Mouse (Mus musculus) CD4-positive helper T cell, adult 2 months (primary cell): ENCODE data around the gene Nt5c1a.
"Not testable (repeated sequence)": the region's sequence is repeated elsewhere in the genome, so short reads cannot be mapped to it uniquely, and the experiment has no call there.

Source experiments
- DNase-seq: peaks from one replicate; pipeline ENCODE4 v3.0.0-alpha.2; 2012; ENCODE audit warnings: low read depth, missing footprints, low spot score

Gene Nt5c1a

DNA sequence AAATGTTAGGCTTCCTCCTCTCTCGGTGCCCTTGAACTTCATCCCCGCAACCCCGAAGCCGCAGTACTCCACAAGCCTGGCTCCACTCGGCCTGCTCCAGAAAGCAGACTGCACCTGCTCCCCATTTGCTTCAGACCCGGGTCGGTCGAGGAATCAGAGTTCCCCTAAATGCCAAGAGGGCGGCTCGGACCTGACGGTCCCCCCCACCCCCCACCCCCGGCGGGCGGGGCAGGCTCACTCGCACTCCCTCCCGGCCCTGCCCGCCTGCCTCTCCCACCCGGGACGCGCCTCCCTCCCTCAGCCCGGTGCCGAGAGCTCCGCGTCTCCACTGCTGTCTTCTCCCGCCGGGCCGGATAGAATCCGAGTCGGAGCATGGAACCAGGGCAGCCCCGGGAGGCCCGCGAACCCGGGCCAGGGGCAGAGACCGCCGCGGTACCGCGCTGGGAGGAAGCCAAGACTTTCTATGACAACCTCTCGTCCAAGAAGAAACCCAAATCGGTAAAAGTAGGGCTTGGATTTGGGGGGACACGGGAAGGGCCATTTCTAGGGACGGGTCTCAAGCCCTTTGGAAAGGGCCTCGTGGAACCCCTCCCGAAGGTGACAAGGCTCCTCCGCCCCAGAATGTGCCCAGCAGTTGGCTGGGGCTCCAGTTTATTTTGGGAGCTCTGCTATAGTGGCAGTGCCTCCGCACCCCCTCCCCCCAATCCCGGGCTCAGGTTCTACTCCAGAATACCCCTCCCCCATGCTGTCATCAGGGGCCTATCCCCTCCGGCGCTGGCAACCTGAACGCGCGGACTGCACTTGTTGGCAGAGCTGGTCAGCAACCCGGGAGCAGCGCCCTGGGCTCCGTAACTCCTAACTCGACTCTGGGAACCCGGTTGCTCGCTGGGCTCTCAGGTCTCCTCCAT lies at the start of gene Nt5c1a:
Gene Nt5c1a, plus strand, starts transcription at position 319 of the 908 bp plus-strand sequence.
- DNase-seq: no peak

DNA sequence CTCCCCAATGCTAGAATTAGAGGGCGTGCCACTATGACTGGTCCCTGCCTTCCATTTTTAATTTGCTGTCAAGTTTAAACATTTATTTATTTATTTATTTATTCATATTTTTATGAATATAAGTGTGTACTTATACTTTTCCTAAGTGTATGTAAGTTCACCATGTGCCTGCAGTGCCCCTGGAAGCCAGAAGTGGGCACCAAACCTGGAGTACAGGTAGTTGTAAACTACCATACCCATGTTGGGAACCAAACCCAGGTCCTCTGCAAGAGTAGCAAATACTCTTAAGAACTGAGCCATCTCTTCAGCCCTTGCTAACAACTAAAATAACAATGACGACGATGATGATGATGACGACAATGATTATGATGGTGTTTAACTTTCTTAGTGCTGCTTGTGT lies 49.3 kb upstream of the Nt5c1a start:
- no peak for DNase-seq

DNA sequence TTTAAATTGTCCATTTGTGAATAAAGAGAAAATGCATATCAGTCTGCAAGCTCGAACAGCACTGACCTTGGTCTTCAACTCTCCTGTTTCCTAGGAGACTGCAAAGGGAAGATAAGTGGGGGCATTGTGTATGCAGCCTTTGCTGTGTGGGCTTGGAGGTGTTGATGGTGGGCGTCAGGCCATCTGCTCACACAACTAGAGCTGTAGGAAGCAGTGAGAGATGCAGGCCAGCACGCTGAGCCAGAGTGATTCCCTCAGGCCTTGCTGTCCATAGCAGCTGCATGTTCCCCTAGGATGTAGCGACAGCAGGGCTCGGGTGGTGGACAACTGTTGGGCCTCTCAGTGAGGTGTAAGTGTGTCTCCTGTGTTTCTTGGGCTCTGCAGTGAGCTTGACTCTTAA lies 48.3 kb upstream of the Nt5c1a start:
- DNase-seq: no peak

DNA sequence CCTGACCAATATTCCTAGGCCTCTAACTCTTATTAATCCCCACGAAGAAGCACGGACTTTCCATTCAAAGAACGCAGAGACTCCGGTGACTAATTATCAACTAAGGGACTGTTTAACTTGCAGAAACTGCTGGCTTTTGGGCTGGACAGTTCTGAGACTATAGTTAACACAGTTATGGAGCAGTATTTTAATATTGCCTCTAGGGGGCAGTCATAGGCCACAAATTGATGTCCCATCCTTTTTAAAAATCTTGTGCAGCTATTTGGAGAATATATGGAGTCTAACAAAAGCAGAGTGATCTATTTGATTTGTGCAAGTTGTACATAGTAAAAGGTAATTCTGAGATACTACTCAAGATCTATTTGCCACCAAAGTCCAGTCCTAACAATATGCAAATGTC lies 46.3 kb upstream of the Nt5c1a start:
- DNase-seq: peak; percentile 13

DNA sequence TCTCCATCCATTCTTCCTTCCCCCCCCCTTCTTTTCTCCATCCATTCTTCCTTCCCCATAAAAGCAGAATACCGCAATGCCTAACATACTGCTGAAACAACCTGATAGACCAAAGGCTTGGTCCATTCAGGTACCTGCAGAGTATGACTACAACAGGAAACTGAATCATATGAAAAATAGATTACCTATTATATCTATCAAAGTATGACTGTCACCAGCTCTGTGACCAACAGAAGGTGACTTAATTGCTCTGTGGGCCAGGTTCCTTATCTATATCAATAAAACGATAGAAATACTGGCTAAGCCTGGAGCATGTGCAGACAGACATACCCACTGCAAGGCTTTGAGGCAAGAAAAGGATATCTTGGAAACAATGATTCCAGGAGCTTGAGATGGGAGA lies 45.9 kb upstream of the Nt5c1a start:
- DNase-seq: no peak

DNA sequence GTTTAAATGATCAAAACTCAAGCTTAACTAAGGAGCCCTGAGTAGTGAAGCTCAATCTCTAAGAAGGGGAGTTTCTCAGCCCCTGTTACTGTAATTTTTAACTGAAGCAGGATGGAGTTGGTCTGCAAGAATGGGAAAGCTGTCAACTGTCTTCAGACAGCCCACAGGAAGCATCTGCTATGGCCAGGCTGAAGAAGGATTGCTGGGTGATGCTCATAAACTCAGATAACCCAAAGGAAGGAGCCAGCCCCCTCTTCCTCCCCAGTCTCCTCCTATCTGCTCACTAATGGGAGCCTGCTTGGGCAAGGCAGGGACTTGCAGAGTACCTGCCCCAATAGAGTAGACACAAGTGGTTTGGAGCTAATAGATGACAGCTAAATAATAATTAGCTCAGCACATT lies 45.5 kb upstream of the Nt5c1a start:
- DNase-seq: no peak

DNA sequence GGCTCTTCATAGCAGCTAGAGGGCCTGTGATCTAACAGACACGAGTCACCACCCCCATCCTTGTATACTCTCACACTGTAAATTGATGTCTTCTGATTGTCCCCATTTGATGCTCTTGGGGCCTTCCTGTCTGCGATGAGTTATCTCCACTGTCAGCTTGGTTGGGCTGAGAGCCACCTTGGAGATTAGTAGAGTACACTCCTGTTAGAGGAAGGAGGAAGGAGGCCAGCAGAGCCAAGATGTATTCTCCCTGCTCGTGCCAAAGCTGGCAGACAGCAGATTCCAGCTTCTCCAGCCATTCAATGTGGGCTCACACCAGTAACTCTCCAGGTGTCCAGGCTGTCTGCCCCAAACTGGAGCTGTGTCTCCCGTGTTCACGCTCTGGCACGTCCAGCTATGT lies 40.7 kb upstream of the Nt5c1a start:
- no peak for DNase-seq

DNA sequence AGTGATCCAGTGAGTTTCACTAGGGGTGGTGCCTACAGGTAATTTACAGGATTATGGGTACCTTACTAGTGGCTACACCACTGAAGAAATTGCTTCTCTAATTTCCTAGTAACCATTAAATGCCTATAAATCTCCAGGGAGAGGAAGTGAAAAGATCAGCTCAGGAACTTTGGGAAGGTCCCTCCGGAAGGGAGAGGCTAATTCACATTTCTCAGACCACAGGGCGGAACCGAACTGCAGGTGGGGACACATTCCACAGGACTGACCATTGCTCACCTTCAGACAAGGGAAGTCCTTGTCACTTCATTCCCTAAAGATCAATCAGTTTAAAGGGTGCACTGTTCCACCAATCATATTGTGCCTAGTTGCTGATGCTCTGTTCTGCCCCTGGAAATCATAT lies 40.1 kb upstream of the Nt5c1a start:
- not testable (repeated sequence) for DNase-seq

DNA sequence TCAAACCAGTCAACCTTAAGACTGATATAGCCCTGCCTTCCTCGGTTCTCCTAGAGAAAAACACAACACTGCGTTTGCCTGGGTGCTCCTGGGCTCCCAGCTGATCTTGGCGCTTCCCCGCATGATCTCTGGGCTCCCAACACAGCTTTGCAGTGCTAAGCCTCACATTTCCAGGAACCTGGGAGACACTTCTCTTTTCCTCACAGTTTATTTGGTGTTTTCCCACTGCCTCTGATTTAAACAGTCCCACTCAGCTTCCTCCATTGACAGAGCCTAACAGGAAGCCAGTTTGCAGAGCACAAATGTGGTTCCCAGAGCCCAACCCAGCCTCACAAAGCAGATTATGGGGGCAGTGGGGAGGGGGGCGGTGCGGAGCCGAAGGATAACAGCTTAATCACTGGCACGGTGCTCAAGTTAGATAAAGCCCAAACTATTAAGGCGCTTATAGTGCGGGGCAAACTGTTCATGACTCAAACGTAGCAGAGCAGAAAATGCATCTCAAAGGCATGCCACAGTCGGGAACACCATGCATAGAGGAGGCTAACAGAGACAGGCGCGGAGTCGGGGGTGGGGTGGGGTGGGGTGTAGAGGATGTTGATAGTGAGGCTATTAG lies 38.9 kb upstream of the Nt5c1a start:
- DNase-seq: no peak

DNA sequence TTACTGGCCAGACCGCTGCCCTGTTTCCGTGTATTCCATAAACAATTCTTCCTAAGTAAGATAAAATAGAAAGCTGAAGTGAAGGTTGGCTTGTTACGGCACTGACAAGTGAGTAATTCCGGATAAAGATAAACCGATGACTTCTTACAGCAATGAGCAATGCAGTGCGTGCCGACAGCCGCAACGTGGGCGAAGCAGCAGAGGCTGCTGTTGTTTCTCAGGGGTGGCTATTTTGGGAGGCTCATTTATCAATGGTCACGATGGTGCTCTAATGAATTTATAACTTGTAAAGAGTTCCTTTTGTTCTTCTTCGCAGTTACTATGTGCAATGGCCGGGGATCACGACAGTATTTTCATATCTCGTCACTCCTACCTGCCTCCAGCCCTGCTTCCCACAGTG lies 37.1 kb upstream of the Nt5c1a start:
- DNase-seq: no peak

DNA sequence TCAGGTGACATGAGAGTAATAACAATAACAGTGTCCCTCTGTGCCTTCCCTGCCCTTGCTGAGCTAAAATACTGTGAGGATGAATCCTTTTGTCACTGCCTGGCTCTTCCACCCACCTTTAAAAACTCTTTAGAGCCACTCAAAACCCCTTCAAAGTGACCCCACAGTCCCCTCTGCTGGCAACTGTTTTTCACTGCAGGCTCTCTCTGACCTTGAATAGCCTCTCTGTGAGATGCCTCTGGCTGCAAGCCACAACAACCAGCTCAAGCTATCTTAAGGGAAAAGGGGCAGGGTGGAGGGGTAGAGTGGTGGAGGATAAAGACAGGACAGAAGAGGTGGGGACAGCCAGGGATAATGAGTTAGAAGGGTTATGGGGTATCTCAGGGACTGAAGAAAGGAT lies 29.5 kb upstream of the Nt5c1a start:
- DNase-seq: no peak

DNA sequence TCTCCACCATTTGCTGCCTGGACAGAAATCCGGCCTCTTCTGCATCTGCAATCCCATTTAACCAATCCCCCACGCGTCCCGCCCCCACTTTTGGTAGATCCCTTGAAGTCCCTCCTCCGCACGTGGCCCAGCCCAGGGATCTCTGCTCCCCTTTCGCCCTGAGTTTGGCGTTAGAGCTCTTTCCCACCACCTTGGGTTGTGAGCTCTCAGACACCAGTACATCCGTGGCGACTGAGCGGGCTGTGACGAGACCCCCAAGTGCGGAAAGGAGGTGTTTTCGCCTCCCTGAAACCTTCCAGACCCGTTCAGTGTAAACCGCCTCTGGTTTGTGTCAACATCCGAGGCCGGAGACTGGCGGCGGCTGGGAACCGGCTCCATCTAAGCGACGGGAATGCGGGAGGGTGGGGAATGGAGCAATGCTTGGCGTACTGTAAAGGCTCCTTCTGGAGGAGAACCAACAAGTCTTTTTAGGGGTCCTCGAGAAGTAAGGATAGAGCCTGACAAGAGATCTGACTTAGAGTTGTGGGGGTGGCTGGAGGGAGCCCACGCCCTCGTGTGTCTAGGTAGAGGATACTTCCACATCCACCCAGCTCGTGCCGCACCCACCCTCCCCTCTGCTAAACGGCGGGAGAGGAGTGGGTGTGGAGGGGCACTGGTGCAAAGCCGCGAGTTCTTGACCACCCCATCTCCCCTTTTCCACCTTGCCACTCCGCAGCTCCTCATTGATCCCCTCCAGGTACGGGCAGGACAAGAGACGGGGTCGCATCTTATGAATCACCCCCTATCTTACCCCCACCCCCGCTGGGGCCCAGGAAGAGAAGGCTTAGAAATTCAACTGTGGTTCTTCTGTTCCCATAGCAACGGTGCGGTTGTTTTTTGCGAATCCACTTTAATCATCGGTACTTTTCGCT lies 18.7 kb upstream of the Nt5c1a start, which contains the start of gene Hpcal4:
Gene Hpcal4, plus strand, starts transcription at position 900 of the 911 bp plus-strand sequence.
- DNase-seq: no peak

DNA sequence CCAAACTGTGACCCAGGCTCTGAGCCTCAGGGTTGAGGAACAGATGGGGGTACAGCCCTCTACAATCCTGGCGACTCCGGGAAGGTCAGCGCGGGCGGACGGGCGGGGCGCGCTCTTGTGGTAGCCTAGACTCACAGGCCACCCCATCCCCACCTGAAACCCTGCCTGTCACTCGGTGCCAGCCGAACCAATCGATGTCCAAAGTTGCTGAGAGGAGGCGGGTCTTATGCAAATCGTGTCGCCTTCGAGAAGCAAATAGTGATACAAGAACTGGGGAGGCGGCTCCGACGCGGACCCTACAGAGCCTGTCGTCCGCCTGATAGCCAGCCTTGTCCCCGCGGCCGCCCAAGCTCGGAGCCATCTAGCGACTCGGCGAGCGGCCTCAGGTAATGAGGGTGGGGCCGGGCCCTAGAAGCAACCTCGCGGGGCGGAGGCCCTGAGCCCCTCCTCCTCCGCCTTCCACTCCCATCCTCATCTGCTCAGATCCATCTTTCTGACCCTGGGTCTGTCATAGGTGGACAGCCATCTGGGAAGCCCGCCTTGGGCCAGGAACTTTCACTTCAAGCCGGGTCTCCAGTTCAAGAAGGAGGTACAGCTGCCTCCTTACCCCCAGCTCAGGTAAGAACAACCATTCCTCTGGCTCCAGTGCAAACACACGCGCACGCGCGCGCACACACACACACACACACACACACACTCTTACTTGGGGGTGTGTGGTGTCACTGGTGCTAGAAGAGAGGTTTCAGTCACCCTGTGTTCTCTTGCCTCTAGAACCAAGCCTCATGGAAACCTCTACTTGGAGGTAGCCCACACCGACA lies 17.9 kb upstream of the Nt5c1a start:
- peak; percentile 69 for DNase-seq

DNA sequence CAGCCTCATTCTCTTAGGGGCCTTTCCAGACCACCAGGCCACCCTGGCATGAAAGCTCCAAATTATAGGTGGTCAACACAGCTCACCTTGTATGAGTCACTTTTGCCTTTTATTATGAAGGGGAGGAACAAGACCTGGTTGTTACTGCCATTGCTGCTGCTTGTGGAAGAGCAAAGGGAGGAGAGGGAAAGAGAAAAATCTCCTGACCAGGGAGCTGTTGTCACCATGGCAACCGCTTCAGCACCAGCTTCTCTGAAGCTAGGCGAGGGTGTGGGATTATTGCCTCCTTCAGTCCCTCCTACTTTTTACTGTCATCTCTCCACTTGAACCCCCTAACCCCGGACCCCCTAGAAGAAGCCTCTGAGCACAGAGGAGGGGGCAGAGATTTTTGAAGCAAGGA lies 16.5 kb upstream of the Nt5c1a start:
- no peak for DNase-seq

DNA sequence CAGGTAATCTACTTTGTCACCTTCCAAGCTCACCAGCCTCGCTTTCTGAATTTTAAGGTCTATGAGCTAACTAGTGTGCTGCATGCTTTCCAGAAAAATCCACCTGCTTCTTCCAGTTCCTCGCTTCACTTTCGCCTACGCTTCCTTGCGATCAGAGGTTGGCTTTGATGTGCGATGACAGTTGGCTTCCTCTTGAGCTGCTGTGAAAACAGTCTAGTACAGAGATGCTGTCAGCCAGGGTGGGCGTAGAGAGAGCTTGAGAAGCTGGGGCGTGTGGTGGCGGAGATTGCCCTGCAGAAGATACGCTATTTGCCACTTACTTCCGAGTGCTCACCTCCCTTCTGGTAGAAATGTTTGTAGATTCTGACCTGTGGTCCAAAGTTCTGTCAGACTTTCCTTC lies 9.0 kb upstream of the Nt5c1a start:
- no peak for DNase-seq

DNA sequence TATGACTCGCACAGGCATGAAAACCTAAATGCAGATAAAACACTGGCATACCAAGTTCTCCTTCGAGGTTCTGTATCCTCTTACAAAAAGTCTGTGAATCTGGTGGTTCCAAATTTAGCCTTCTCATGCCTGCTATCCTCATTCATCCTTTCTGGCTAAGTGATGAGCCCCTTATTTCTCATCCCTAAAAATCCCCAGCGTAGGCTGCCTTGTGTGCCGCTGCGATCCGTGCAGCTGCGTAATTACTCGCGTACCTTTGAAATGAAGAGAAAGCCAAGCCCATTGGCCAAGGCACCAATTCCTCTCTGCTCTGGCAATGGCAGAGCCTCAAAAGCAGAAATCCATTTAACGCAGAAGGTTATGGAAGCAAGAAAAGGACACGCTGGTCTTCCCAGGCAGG lies 7.5 kb upstream of the Nt5c1a start:
- no peak for DNase-seq

DNA sequence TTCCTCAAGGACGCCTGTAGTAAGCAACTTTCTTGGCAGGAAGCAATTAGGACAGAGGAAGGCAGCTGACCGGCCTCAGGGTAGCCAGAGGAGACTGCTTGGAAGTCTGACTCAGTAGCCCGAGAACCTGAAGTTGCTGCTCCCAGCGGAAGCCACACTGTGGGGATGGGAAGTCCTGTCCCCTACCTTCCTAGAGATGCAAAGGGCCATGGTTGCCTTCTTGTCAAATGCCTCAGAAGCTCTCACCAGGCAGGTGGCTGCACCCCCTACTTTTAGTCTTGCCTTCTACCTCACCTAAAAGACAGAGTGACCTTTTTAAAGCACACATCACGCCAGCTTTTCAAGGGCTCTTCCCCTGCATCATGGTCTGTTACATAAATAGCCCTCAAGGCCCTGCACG lies 4.6 kb upstream of the Nt5c1a start:
- DNase-seq: no peak

DNA sequence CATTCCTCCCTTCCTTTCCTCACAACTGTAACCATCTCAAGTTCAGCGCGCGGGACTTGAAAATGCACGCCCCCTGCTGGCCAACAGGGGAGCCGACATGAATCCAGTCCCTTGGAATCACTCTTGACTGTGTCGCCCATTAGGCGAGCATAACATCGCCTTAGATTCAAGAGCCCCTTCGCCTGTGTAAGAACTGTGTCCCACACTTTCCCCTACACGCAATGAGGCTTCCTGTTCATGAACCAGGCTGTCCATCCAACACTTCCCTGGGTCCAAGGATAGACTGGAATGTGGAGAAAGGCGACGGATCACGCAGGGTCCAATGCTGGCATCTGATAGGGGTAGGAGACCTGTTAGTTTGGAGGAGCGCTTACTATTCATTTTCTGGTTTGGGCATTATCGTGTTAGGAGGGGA lies 526 bp upstream of the Nt5c1a start:
- peak; percentile 43 for DNase-seq

DNA sequence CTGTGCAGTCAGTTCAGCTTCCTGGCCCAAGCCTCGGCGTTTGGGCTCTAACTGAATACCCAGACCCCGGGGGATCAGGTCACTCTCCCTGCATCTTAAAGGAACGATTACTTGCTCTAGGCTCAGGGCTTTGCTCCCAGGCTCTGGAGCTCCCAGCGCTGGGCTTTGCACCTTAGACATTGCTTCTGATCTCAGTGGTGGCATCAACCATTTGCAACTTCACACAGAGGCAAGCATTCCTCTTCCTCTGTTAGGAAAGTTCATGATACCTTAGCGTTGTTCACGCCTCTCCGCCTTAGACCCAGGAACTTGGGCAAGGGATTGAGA lies 753 bp downstream of the Nt5c1a start:
- DNase-seq: no peak

DNA sequence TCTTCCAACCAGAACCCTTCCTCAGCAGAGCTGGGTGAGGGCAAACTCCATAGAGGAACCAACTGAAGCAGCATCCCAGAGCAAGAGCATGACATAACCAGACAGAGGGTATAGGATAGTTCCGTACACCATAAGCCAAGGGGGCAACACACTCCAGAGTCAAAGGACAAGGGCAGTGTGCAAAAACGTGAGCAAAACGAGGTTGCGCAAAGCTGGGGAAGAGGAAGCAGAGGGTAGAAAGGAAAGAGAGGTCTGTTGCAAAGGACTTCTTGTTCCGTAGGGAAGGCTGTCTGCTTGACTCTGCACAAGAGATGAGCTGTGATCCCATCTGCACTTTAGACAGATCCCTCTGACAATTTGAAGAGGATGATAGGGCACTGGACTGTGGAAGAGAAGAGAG lies 6.0 kb downstream of the Nt5c1a start:
- no peak for DNase-seq

DNA sequence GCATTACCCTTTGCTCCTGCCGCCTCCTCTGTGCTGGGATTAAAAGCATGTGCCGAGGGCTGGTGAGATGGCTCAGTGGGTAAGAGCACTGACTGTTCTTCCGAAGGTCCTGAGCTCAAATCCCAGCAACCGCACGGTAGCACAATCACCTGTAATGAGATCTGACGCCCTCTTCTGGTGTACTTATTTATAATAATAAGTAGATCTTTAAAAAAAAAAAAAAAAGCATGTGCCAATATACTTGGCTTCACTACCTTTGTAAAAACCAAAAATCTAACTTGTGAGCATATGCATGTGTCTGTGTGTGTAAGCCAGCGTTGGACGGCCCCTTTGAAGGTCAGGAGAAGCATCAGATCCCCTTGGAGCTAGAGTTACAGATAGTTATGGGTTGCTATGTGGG lies 9.7 kb downstream of the Nt5c1a start:
- no peak for DNase-seq
